Mouse (Mus musculus) kidney, adult 9 months (tissue): Measurements from ENCODE around the gene Mrpl33.
A peak's percentile ranks its signal among the peaks of the same experiment; 100 is the strongest.

Source experiments
- DNase-seq: peaks from one replicate; pipeline ENCODE4 v3.0.0; 2022

The Mrpl33 gene

DNA sequence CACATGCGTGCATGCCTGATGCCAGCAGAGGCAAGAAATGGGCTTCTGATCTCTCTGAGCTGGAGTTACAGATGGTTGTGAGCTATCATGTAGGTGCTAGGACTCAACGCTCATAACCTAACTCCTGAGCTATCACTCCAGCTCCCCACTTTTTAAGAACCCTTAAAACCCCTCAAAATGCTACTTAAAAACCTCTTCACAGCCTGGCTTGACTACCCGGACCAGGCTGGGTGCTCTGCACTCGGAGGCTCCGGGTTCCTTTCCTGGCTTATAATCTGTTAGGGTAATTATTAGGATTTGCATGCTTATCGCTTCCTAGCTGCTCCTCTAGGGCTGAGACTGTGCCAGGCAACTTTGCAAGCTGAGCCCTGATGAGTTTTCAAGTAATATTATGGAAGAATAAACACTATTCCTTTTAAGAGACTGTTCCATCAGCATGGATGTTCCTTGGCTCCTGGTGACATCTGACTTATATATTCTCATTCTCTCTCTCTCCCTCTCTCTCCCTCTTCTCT, 752 bp downstream of the Mrpl33 start:
- no peak for DNase-seq

GRCm38 (mm10) chr5:31598121-31598520, 1.4 kb downstream of the Mrpl33 start:
- DNase-seq, result no peak

- DNase-seq, result peak; percentile 27
These were observed 1.8 kb downstream of the Mrpl33 start for GRCm38 (mm10) chr5:31598579-31598978.

- DNase-seq, result no peak
These were observed 2.4 kb downstream of the Mrpl33 start for GRCm38 (mm10) chr5:31599161-31599560.

GRCm38 (mm10) chr5:31601162-31601722, 4.5 kb downstream of the Mrpl33 start:
- DNase-seq, result no peak

DNA sequence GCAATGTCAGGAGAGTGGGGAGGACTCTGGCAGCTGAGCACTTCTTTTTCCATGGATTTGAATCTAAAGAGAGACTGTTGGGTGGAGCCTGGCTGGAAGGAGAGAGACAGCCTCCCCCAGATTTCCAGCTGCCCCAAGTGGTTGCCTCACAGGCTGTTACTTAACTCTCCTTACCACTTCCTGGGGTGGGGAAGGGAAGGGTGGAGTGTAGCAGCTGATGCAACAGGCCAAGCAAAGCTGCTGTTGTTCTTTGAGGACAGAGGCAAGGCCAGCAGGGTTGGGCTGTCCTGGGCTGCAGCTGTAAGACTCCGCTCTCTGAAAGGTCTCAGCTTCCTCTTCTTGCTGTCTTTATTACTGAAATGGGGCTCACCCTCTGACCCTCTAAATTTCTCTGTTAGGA, 5.6 kb downstream of the Mrpl33 start:
- DNase-seq, result no peak

GRCm38 (mm10) chr5:31603766-31604165, 7.0 kb downstream of the Mrpl33 start:
- DNase-seq, result no peak

DNA sequence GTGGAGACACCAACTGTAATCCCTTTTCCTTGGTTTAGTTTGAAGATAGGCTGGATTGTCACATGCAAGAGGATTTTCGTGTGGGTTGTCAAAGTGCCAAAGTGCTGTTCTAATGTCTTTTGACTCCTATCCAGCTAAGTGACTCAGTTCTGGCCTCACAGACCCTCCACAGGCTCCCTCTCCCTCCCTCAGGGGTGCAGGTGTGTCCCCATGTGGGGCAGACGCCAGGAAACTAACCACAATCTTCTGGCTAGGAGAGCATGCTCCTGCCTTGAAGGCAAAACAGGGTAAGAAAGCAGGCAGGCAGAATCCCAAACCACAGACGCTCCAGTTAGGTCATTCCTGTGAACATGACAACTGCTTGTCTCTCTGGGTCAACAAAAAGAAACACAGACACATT, 9.4 kb downstream of the Mrpl33 start:
- DNase-seq, result no peak

GRCm38 (mm10) chr5:31610376-31611086, 13.8 kb downstream of the Mrpl33 start:
- DNase-seq, result no peak

- DNase-seq, result no peak
These were observed 14.5 kb downstream of the Mrpl33 start for GRCm38 (mm10) chr5:31611186-31611585.

- peak; percentile 91 for DNase-seq
These were observed 17.1 kb downstream of the Mrpl33 start for GRCm38 (mm10) chr5:31613852-31614286.

DNA sequence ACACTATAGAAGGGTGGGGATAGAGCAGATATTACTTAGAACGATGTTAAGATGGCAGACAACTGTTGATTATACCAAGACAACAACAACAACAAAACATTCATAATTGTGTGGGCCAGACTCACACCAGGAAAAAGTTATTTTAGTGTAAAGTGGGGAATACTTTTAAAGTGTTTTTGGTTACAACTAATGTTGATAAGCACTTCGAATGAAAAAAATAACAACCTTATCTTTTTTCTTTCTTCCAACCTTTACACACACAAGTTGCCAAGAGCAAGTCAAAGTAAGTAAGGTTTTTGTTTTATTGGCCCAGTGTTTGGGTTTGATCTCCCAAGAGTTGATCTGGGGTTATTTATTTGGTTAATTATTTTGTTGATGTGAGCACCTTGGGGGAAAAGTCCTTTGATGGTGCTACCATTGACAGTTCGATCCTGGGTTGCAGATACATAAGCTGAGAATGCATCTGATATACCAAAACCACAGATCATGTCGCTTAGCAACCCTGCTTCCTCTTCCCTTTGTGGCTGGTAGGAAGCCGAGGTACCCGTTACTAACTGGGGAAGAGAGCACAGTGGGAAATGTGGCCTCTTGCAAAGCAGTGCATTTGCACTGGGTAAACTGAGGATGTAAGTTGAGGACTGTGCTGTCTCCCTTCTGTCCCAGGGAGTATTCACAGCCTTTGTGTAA, 17.7 kb downstream of the Mrpl33 start:
- DNase-seq, result no peak

GRCm38 (mm10) chr5:31620326-31620725, 23.6 kb downstream of the Mrpl33 start:
- no peak for DNase-seq

GRCm38 (mm10) chr5:31627117-31627516, 30.4 kb downstream of the Mrpl33 start:
- no peak for DNase-seq

DNA sequence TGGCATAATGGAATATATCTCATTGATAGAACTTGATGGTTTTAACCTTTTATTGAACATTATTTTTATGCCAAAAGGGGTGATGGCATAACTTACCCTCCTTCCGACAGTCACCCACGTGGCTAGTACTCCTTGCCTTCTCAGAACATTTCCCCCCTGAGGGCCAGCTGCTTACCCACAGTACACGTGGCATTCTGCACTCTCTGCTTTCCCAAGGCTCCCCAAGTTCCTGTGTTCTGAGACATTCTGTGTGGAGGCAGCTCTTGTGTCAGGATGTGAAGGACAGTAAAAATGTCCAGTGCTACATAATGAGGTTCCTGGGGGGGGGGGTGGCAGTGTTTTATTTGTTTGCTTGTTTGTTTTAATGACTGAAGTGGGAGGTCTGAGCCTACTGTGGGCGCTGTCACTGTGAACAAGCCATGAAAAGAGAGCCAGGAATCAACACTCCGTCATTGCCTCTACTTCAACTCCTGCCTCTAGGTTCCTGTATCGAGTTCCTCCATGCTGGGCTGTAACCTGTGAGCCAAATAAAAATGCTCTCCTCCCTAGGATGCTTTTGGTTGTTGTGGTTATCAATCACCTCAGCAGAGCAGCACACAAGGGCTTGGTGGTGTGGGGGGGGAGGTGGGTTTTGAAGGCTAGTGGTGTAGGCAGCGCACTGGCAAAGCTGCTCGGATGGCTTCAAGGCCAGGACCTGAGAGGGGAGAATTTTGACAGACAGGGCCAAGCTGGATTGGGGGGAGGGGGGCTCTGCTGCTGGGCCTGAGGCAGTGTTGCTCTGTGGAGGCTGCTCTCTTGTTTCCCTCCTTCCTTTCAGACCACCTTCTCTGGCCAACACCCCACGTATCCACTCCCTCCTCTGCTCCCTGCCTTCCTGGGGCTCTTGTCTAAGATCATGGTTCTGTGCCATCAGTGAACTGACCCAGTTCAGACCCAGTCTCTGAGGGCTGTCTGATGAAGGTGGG, 31.1 kb downstream of the Mrpl33 start:
- DNase-seq, result no peak

GRCm38 (mm10) chr5:31628555-31628954, 31.8 kb downstream of the Mrpl33 start:
- no peak for DNase-seq

DNA sequence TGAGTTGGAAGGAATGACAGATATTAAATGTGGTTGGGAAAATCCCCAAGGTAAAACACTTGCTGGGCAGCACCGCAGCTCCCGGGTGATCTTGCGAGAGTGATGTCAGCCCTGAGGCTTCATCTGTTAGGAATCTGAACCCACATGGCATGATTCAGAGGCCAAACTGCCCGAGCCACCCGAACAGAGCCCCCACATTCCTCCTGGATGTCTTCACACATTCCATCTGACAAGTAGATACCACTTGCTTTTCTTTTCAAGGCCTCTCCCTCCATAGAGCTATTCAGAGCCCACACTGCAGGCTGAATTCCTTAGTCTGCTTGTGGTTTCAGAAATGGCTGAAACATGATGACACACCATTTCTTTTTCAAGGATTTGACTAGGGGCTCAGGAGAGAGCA, 33.3 kb downstream of the Mrpl33 start:
- no peak for DNase-seq

- DNase-seq, result peak; percentile 30
These were observed 34.4 kb downstream of the Mrpl33 start for GRCm38 (mm10) chr5:31631169-31631568.

DNA sequence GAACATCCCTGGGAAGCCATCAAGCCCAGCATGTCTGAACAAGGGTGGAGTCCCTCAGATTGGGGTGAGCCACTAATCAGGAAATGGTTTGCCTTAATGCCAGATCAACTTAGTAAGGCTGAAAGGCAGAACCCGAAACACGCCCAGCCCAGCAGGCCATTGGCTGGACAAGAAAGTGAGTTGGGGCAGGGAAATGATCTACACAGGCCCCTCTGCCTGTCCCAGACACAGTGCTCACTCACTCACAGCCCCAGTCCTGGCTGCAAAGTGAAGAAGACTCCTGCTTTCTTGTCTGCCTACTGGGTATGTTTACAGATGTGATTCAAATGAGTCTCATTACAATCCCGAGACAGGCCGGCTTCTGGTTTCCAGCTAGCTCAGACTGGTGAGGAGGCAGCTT, 37.4 kb downstream of the Mrpl33 start:
- no peak for DNase-seq

DNA sequence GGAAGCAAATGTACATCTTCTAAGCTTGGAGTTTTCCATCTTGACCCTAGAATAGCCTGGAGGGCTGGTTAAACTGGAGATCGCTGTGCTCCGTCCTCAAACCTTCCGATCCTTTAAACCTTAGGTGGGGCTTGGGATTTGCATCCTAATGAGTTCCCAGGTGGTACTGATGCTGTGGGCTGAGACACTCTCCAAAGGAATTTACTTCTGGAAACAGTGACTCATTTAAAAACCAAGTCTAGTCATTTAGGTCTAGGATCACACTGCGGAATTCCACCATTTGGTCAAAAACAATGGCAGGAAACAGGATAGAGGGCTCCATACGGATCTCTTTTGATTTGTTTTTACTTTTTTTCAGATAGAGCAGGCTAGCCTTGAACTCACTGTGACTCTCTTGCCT, 37.9 kb downstream of the Mrpl33 start:
- no peak for DNase-seq

DNA sequence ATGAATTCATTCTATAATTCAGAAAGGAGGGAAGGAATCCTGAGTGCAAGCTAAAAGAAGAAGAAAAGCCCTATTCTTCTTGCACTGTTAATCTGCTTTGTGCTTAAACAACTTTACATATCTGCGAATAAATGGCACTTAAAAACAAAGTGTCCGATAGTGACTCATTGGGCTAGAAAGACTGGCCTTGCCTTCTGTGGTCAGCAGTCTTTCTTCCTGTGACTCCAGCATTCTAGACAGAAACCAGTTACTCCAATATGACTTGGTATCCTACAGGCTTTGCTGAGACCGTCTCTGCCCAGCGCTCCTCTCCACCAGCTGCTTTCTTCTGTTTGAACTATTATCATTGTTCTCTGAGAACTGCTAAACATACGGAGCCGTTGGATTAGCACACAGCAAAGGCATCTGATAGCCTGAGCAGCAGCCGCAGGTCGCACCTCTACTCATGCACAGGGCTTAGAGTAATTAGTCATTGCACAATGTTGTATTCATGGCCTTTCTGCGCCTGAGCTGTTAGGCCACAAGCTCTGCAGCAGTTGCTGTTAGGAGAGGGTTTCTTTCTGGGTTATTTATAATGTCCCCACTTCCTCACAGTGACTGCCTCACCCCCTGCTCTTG, 40.0 kb downstream of the Mrpl33 start:
- DNase-seq, result no peak

GRCm38 (mm10) chr5:31640542-31640941, 43.8 kb downstream of the Mrpl33 start:
- DNase-seq, result no peak
